Mouse (Mus musculus) embryonic fibroblast, embryonic 13.5 days (primary cell): Measurements from ENCODE around the gene Slco1a1.

ENCODE experiments used
- CTCF ChIP-seq: IDR thresholded peaks from 2 replicates; pipeline ENCODE4 v1.5.1; 2011; ENCODE audit warnings: mild to moderate bottlenecking, control low read depth, low read length, moderate library complexity, borderline replicate concordance; ENCODE audit not compliant: insufficient read depth
- POLR2A ChIP-seq: IDR thresholded peaks from 2 replicates; pipeline ENCODE4 v1.6.1; 2011; ENCODE audit warnings: low read depth, mild to moderate bottlenecking, control low read depth, low read length, moderate library complexity

GRCm38 (mm10) chr6:141960482-141960881 lies 13.7 kb upstream of the Slco1a1 start:
- TF ChIP-seq CTCF (no peak), POLR2A (no peak)
